Mouse (Mus musculus) liver, embryonic 14.5 days (tissue): ENCODE measurements around the gene Otud4.

Source experiments
- CTCF ChIP-seq: IDR thresholded peaks from 2 replicates; pipeline ENCODE4 v1.5.1; 2016; ENCODE audit warnings: antibody characterized with exemption, low read depth, control low read depth
- EP300 ChIP-seq: IDR thresholded peaks from 2 replicates; pipeline ENCODE4 v1.6.1; 2016; ENCODE audit warnings: antibody characterized with exemption, low read depth

GRCm38 (mm10) chr8:79622346-79622745, 17.1 kb upstream of the Otud4 start:
- no peak for TF ChIP-seq CTCF
- no peak for TF ChIP-seq EP300
